Mouse (Mus musculus) lung, embryonic 14.5 days (tissue): ENCODE measurements around the gene Mlc1. TPM values are rescaled to one million over a fixed set of nuclear protein-coding genes. Genes with fewer than 3 reads are reported as not detected.

Experiments
- ATAC-seq: fragments of 200-750 bp; cut with Nextera tagmentation; 2 replicates; pipeline ENCODE4 v1.8.0; 2017; ENCODE audit warnings: mild to moderate bottlenecking, moderate TSS enrichment, moderate library complexity; ENCODE audit not compliant: insufficient read depth
- DNase-seq: peaks from one replicate; pipeline ENCODE4 v3.0.0-alpha.2; 2015
- H3K27ac ChIP-seq: fragments of 300-500 bp; sonication (generic); 2 replicates; pipeline ENCODE4 v1.5.1; 2014; ENCODE audit warnings: low read depth, mild to moderate bottlenecking, moderate library complexity
- H3K27me3 ChIP-seq: fragments of 300-500 bp; sonication (generic); 2 replicates; pipeline ENCODE4 v1.6.1; 2014; ENCODE audit warnings: low read length, control low read depth; ENCODE audit not compliant: insufficient read depth
- H3K36me3 ChIP-seq: fragments of 300-500 bp; sonication (generic); 2 replicates; pipeline ENCODE4 v1.6.1; 2014; ENCODE audit warnings: control low read depth; ENCODE audit not compliant: insufficient read depth
- H3K4me1 ChIP-seq: fragments of 300-500 bp; sonication (generic); 2 replicates; pipeline ENCODE4 v1.6.1; 2014; ENCODE audit warnings: antibody characterized with exemption, control low read depth; ENCODE audit not compliant: insufficient read depth
- H3K4me2 ChIP-seq: fragments of 300-500 bp; sonication (generic); 2 replicates; pipeline ENCODE4 v1.6.1; 2014; ENCODE audit warnings: mild to moderate bottlenecking
- H3K4me3 ChIP-seq: fragments of 300-500 bp; sonication (generic); 2 replicates; pipeline ENCODE4 v1.5.1; 2014; ENCODE audit warnings: low read depth, low read length
- H3K9ac ChIP-seq: fragments of 300-500 bp; sonication (generic); 2 replicates; pipeline ENCODE4 v1.6.1; 2014
- H3K9me3 ChIP-seq: fragments of 300-500 bp; sonication (generic); 2 replicates; pipeline ENCODE4 v1.6.1; 2016; ENCODE audit warnings: low read depth, low read length, control low read depth
- CTCF ChIP-seq: IDR thresholded peaks from 2 replicates; pipeline ENCODE4 v1.5.1; 2016; ENCODE audit warnings: antibody characterized with exemption, low read depth
- WGBS: fragments of 180-500 bp; shearing (Covaris S2); extraction: QIAGEN DNeasy Blood & Tissue Kit; methylation state at CpG from one replicate; pipeline ENCODE4 v1.1.7; 2014; 5-methylcytosine and 5-hydroxymethylcytosine counted together
- polyA plus RNA-seq: library from polyadenylated mRNA; unstranded; fragments of >200 nt; fragmentation: Nextera tagmentation; extraction: Ambion mirVana; gene quantifications from 2 replicates; pipeline ENCODE4 v1.2.1, GENCODE M21; 2014

Mlc1 gene
- polyA plus RNA-seq, 1 experiment from 2014 or later = not detected

DNA sequence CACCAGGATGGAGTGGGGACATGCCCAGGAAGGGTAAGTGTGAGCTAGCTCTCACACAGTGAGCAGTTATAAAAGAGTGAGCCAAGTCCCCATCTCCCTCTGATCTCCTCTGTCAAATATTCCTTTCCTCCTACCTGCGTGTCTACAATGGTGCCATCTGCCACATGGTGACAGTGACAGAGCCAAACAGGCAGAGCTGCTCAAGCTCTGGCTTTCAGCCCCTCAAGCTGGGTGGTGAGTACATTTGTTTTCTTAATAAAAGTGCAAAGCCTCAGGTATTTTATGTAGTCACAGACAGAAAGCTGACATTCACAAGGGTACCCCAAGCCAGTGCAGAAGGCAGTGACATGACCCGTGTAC, 41.5 kb downstream of the Mlc1 start:
- DNase-seq (no peak), ATAC-seq (no peak)
- no peaks in the 10 kb centered on the region for H3K9me3 ChIP-seq
- H3K27me3 ChIP-seq = no peaks in the 10 kb centered on the region
- H3K9ac ChIP-seq = no peak overlapping the region
- no peak overlapping the region for H3K4me3 ChIP-seq
- no peaks in the 10 kb centered on the region for H3K4me1 ChIP-seq
- H3K27ac ChIP-seq = no peak overlapping the region
- WGBS = 76% methylated on average over 2 of the region's 2 CpGs
- H3K4me2 ChIP-seq = no peak overlapping the region
- H3K36me3 ChIP-seq = no peaks in the 10 kb centered on the region
- no peak for TF ChIP-seq CTCF

- 54% methylated on average over 6 of the region's 6 CpGs for WGBS
- ATAC-seq = no peak
These were observed 42.1 kb downstream of the Mlc1 start for GRCm38 (mm10) chr15:88936619-88937290.

DNA sequence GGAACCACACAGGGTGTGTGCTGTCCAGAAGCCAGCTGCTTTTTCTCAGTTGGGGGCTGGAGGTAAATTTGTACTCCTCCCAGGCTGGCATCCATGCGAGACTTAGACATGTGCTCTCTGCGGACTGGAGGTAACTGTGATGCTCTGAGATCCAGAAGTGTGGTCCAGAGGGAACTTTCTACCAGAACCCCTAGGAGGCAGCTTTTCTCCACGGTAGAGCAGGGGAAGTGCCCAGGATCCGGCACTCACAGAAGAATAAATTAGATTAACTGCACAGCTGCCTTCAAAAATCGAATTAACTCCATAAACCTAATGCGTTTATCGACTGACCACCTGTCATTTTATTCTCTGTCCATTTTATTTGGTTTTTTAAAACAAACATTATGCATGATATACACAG, 44.7 kb downstream of the Mlc1 start:
- Histone ChIP-seq H3K36me3 (no peaks in the 10 kb centered on the region), H3K4me2 (no peak overlapping the region), H3K9ac (no peak overlapping the region), H3K27me3 (no peaks in the 10 kb centered on the region), H3K4me1 (no peaks in the 10 kb centered on the region), H3K27ac (no peak overlapping the region), H3K9me3 (no peaks in the 10 kb centered on the region), H3K4me3 (no peak overlapping the region)
- ATAC-seq (no peak), DNase-seq (peak; percentile 11)
- TF ChIP-seq CTCF = peak; percentile 29; the same call in 1 of the 2 replicates
- WGBS = 56% methylated on average over 7 of the region's 7 CpGs

More at GRCm38 (mm10) chr15:88936619-88937290, 42.1 kb downstream of the Mlc1 start:
- Histone ChIP-seq H3K4me2 (no peak overlapping the region), H3K9me3 (no peaks in the 10 kb centered on the region), H3K9ac (no peak overlapping the region), H3K4me3 (no peak overlapping the region), H3K4me1 (no peaks in the 10 kb centered on the region), H3K27ac (no peak overlapping the region), H3K36me3 (no peaks in the 10 kb centered on the region), H3K27me3 (no peaks in the 10 kb centered on the region)
- TF ChIP-seq CTCF = no peak
- no peak for DNase-seq

GRCm38 (mm10) chr15:88932667-88933066, 46.1 kb downstream of the Mlc1 start:
- H3K36me3 ChIP-seq = no peaks in the 10 kb centered on the region
- H3K27ac ChIP-seq = no peak overlapping the region
- no peak overlapping the region for H3K4me3 ChIP-seq
- DNase-seq (no peak), ATAC-seq (no peak)
- H3K4me1 ChIP-seq = no peaks in the 10 kb centered on the region
- no peaks in the 10 kb centered on the region for H3K27me3 ChIP-seq
- H3K4me2 ChIP-seq = no peak overlapping the region
- no peaks in the 10 kb centered on the region for H3K9me3 ChIP-seq
- no peak overlapping the region for H3K9ac ChIP-seq
- TF ChIP-seq CTCF = no peak
- WGBS = 82% methylated on average over 10 of the region's 10 CpGs

DNA sequence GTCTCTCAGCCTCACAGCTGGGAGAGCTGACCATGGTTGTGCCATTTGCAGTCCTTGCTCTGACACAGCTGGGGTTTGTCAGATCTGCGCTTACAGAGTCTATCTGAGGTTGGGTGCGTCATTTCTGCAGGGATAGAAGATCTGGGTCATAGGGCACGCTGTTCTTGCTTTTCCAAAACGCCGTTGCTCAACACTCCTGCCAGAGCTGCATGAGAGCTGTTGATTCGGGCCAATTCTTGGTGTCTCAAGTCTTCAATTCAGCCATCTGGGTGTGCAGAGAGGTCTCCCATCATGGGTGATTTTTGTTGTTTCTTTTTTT, 56.9 kb downstream of the Mlc1 start:
- Histone ChIP-seq H3K4me3 (no peak overlapping the region), H3K9me3 (no peaks in the 10 kb centered on the region), H3K4me2 (no peak overlapping the region), H3K4me1 (no peaks in the 10 kb centered on the region), H3K9ac (no peak overlapping the region), H3K36me3 (no peaks in the 10 kb centered on the region), H3K27ac (no peak overlapping the region), H3K27me3 (no peaks in the 10 kb centered on the region)
- ATAC-seq (peak; percentile 92), DNase-seq (peak; percentile 78)
- 34% methylated on average over 6 of the region's 6 CpGs for WGBS
- no peak for TF ChIP-seq CTCF

DNA sequence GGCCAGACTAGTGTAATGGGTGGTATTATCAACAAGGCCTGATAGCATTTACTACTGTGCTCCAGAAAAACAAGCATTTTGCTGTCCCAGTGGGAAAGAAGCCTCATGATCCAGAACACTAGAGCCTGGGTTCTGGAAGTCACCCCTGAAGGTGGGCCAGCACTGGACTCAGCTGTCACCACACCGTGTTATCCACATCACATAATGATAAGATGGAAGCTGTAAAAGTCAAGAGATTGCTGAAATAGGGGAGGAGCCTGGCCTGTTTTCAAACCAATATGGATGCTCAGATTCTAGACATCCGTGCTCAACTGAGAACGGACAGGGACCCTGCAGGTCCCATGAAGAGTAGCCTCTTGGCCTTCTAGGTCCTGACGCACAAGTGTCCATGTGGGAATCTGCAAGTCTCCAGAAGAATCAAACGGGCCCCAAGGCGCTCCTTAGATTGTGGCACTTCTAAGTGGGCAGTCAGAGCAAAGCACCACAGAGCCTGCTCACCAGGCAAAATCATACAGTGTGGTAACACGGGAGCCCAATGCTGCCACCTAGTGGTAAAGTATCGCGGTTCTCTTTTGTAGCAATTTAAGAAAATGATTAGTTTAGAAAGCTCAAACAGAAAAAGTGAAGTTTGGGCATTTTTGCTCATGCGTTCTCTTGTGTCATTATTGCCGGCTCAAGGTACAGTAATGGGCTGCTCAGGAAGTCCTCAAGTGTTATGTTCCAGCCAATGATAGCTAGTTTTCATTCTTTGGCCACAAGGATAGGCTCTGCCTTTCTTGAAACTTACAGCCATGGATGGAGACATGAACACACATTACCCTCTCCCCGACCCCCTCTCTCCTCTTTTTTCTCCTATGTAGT, 57.4 kb downstream of the Mlc1 start:
- Histone ChIP-seq H3K9me3 (no peaks in the 10 kb centered on the region), H3K27me3 (no peaks in the 10 kb centered on the region), H3K4me3 (no peak overlapping the region), H3K9ac (no peak overlapping the region), H3K4me2 (no peak overlapping the region), H3K27ac (0 out of 2 replicates have a peak overlapping the region, but pooled peaks have one; percentile 40), H3K4me1 (no peaks in the 10 kb centered on the region), H3K36me3 (no peaks in the 10 kb centered on the region)
- DNase-seq = peak; percentile 97
- peak; percentile 87 for ATAC-seq
- 20% methylated on average over 12 of the region's 12 CpGs for WGBS
- peak; percentile 90 for TF ChIP-seq CTCF

DNA sequence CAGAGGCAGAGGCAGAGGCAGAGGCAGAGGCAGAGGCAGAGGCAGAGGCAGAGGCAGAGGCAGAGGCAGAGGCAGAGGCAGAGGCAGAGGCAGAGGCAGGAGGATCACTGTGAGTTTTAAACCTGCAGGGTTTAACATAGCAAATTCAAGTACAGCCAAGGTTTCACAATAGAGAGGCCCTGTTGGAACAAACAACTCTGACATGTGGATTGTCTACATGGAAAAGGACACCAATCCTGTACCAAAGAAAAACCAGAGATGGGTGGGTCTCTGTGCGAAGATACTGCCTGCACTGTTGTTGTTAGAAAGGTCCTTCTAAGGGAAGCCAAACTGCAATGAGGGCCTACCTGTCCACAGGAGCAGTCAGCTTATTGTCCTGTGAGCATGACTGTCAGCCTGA, 58.7 kb downstream of the Mlc1 start:
- no peak overlapping the region for H3K4me2 ChIP-seq
- no peak overlapping the region for H3K4me3 ChIP-seq
- no peaks in the 10 kb centered on the region for H3K4me1 ChIP-seq
- no peaks in the 10 kb centered on the region for H3K27me3 ChIP-seq
- ATAC-seq (no peak), DNase-seq (no peak)
- H3K9me3 ChIP-seq = no peaks in the 10 kb centered on the region
- no peak overlapping the region for H3K9ac ChIP-seq
- TF ChIP-seq CTCF = no peak
- 92% methylated on average over 1 of the region's 1 CpGs for WGBS
- H3K27ac ChIP-seq = no peak overlapping the region
- no peaks in the 10 kb centered on the region for H3K36me3 ChIP-seq
